Mouse (Mus musculus) liver, embryonic 16.5 days (tissue): ENCODE measurements around the gene Arhgef1. TPM values are rescaled to one million over a fixed set of nuclear protein-coding genes. Genes with fewer than 3 reads are reported as not detected.

ENCODE experiments used
- ATAC-seq: fragments of 200-750 bp; cut with Nextera tagmentation; 2 replicates; pipeline ENCODE4 v1.8.0; 2017; ENCODE audit warnings: low read depth, mild to moderate bottlenecking, moderate number of reproducible peaks, moderate library complexity
- H3K27ac ChIP-seq: fragments of 300-500 bp; sonication (generic); 2 replicates; pipeline ENCODE4 v1.5.1; 2014; ENCODE audit warnings: mild to moderate bottlenecking, low read length
- H3K27me3 ChIP-seq: fragments of 300-500 bp; sonication (generic); 2 replicates; pipeline ENCODE4 v1.6.1; 2014; ENCODE audit warnings: low read depth, low read length, mixed read lengths; ENCODE audit not compliant: control insufficient read depth, insufficient read depth
- H3K36me3 ChIP-seq: fragments of 300-500 bp; sonication (generic); 2 replicates; pipeline ENCODE4 v1.6.1; 2014; ENCODE audit warnings: mild to moderate bottlenecking; ENCODE audit not compliant: control insufficient read depth, insufficient read depth
- H3K4me1 ChIP-seq: fragments of 300-500 bp; sonication (generic); 2 replicates; pipeline ENCODE4 v1.6.1; 2014; ENCODE audit warnings: low read depth, low read length, mixed read lengths; ENCODE audit not compliant: control insufficient read depth
- H3K4me2 ChIP-seq: fragments of 300-500 bp; sonication (generic); 2 replicates; pipeline ENCODE4 v1.6.1; 2014; ENCODE audit warnings: low read depth, low read length, mixed read lengths
- H3K4me3 ChIP-seq: fragments of 300-500 bp; sonication (generic); 2 replicates; pipeline ENCODE4 v1.5.1; 2014; ENCODE audit warnings: low read depth, mild to moderate bottlenecking, low read length
- H3K9ac ChIP-seq: fragments of 300-500 bp; sonication (generic); 2 replicates; pipeline ENCODE4 v1.6.1; 2014; ENCODE audit warnings: low read depth, low read length
- H3K9me3 ChIP-seq: fragments of 300-500 bp; sonication (generic); replicated peaks from 2 replicates; pipeline ENCODE4 v1.6.1; 2016; ENCODE audit warnings: low read length; ENCODE audit not compliant: control insufficient read depth
- WGBS: fragments of 180-500 bp; shearing (Covaris S2); extraction: QIAGEN DNeasy Blood & Tissue Kit; methylation state at CpG from one replicate; pipeline ENCODE4 v1.1.7; 2014; ENCODE audit not compliant: insufficient replicate concordance; 5-methylcytosine and 5-hydroxymethylcytosine counted together
- polyA plus RNA-seq: library from polyadenylated mRNA; unstranded; fragments of >200 nt; fragmentation: Nextera tagmentation; extraction: Ambion mirVana; gene quantifications from 2 replicates; pipeline ENCODE4 v1.2.1, GENCODE M21; 2015

Arhgef1 gene
- polyA plus RNA-seq, 1 experiment from 2014 or later = 38.0 TPM

DNA sequence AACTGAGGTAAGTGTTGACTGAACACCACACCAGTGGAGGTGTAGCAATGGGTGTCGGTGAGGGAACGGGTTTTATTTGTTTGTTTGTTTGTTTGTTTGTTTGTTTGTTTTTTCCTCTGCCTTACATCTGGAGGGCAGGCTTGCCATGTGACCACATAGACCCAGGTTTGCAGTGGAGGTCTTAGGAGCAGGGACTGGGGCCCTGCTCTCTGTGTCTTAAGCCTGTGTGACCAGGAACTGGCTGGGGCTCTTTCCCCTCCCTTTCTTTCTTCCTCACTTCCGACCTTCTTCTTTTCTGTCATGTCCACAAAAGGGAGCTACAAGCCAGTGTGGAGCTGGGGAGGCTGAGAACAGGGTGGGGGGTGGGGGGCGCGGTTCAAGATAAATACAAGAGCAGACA is 4.8 kb upstream of the Arhgef1 start:
- 68% methylated on average over 5 of the region's 5 CpGs for WGBS
- Histone ChIP-seq H3K27ac (no peak overlapping the region), H3K9ac (no peak overlapping the region)

DNA sequence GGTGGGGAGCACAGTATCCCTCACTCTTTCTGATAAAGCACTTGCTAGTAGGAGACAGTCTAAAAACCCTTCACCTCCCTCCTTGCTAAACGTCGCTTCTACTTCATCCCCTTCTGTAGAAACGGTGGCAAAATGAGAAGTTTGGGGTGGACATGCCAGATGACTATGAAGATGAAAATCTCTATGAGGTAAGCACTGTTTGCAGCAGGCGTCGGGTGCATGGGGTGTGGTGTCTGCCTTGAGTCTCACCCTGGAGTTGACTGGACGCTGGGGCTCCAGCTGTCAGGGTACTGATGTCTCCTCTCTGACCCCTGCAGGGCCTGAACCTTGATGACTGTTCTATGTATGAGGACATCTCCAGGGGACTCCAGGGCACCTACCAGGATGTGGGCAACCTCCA is 1.6 kb upstream of the Arhgef1 start:
- WGBS = 31% methylated on average over 6 of the region's 6 CpGs
- H3K4me1 ChIP-seq = peaks cover 33% of the 10 kb centered on the region

More for the DNA sequence above, 4.8 kb upstream of the Arhgef1 start:
- H3K36me3 ChIP-seq = no peaks in the 10 kb centered on the region
- no peak overlapping the region for H3K4me2 ChIP-seq
- H3K9me3 ChIP-seq = no peaks in the 10 kb centered on the region
- no peak overlapping the region for H3K4me3 ChIP-seq
- H3K27me3 ChIP-seq = no peaks in the 10 kb centered on the region
- ATAC-seq = no peak
- peaks cover 13% of the 10 kb centered on the region for H3K4me1 ChIP-seq

GRCm38 (mm10) chr7:24901842-24902241 is 870 bp upstream of the Arhgef1 start:
- 10% methylated on average over 1 of the region's 1 CpGs for WGBS

More for the DNA sequence above, 1.6 kb upstream of the Arhgef1 start:
- H3K27me3 ChIP-seq = no peaks in the 10 kb centered on the region
- H3K9me3 ChIP-seq = no peaks in the 10 kb centered on the region
- H3K9ac ChIP-seq = no peak overlapping the region
- H3K4me3 ChIP-seq = no peak overlapping the region
- no peaks in the 10 kb centered on the region for H3K36me3 ChIP-seq
- 0 out of 2 replicates have a peak overlapping the region, but pooled peaks have one; percentile 2 for H3K27ac ChIP-seq
- no peak for ATAC-seq
- H3K4me2 ChIP-seq = no peak overlapping the region

GRCm38 (mm10) chr7:24902264-24902629 is 465 bp upstream of the Arhgef1 start:
- H3K27me3 ChIP-seq = no peaks in the 10 kb centered on the region
- H3K36me3 ChIP-seq = no peaks in the 10 kb centered on the region
- H3K4me1 ChIP-seq = peaks cover 44% of the 10 kb centered on the region
- peak overlapping the region; percentile 82 for H3K4me2 ChIP-seq
- 16% methylated on average over 2 of the region's 2 CpGs for WGBS
- ATAC-seq = no peak
- peak overlapping the region; percentile 77 for H3K4me3 ChIP-seq
- H3K9ac ChIP-seq = peak overlapping the region; percentile 74
- no peaks in the 10 kb centered on the region for H3K9me3 ChIP-seq
- H3K27ac ChIP-seq = peak overlapping the region; percentile 91

More at GRCm38 (mm10) chr7:24901842-24902241, 870 bp upstream of the Arhgef1 start:
- no peaks in the 10 kb centered on the region for H3K9me3 ChIP-seq
- H3K4me3 ChIP-seq = peak overlapping the region; percentile 77; the same call in 1 of the 2 replicates
- H3K27me3 ChIP-seq = no peaks in the 10 kb centered on the region
- ATAC-seq = no peak
- peak overlapping the region; percentile 82 for H3K4me2 ChIP-seq
- peak overlapping the region; percentile 74; the same call in 1 of the 2 replicates for H3K9ac ChIP-seq
- H3K4me1 ChIP-seq = peaks cover 40% of the 10 kb centered on the region
- H3K36me3 ChIP-seq = no peaks in the 10 kb centered on the region
- H3K27ac ChIP-seq = peak overlapping the region; percentile 91

DNA sequence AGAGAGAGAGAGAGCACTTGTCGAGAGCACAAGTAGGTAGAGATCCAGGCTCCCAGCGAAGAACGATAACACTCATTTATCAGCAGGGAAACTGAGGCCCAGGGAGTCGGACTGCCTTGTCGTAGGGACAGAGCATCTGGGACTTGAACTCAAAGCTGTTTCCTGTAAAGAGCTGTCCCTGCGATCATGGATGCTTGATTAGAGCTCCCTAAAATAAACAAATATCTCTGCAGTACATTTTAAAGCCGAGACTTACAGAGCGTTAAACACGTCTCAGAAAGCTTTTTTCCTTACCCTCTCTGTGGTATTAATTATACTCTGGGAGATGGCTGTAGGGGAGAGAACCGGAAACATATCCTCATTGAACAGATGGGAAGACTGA is 723 bp downstream of the Arhgef1 start:
- H3K4me2 ChIP-seq = peak overlapping the region; percentile 82
- no peaks in the 10 kb centered on the region for H3K9me3 ChIP-seq
- ATAC-seq = no peak
- peaks cover 47% of the 10 kb centered on the region for H3K4me1 ChIP-seq
- H3K9ac ChIP-seq = peak overlapping the region; percentile 74
- no peaks in the 10 kb centered on the region for H3K27me3 ChIP-seq
- peak overlapping the region; percentile 91 for H3K27ac ChIP-seq
- 7% methylated on average over 10 of the region's 10 CpGs for WGBS
- H3K36me3 ChIP-seq = peaks cover 6% of the 10 kb centered on the region
- peak overlapping the region; percentile 77 for H3K4me3 ChIP-seq

GRCm38 (mm10) chr7:24904070-24904483 is 1.4 kb downstream of the Arhgef1 start:
- under 1% methylated on average over 30 of the region's 30 CpGs for WGBS
- Histone ChIP-seq H3K4me1 (peaks cover 47% of the 10 kb centered on the region), H3K4me3 (peak overlapping the region; percentile 77), H3K9me3 (no peaks in the 10 kb centered on the region), H3K36me3 (peaks cover 6% of the 10 kb centered on the region), H3K27ac (peak overlapping the region; percentile 91), H3K9ac (peak overlapping the region; percentile 84), H3K27me3 (no peaks in the 10 kb centered on the region), H3K4me2 (peak overlapping the region; percentile 82)
- ATAC-seq = peak; percentile 96

DNA sequence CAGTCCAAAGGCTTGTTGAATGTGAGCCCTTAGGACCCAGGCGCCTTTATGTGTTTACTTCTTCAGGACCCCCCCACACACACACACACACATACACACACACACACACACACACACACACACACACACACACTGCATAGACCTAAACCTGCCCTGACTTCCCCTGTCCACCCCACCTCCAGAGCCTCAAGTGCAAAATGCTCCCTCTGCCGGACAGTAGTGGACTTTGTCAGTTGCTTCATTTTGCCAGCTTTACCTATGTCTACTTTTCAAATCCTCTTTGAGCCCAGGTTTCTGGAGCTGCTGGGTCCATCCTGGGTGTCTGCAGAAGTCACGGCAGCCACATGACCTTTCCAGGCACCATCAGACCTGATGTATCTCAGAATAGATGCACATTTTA is 2.2 kb downstream of the Arhgef1 start:
- H3K36me3 ChIP-seq = peaks cover 6% of the 10 kb centered on the region
- H3K27me3 ChIP-seq = no peaks in the 10 kb centered on the region
- no peaks in the 10 kb centered on the region for H3K9me3 ChIP-seq
- peaks cover 47% of the 10 kb centered on the region for H3K4me1 ChIP-seq
- H3K4me3 ChIP-seq = peak overlapping the region; percentile 77
- 0 out of 2 replicates have a peak, but pooled peaks have one; percentile 17 for ATAC-seq
- peak overlapping the region; percentile 82 for H3K4me2 ChIP-seq
- WGBS = 10% methylated on average over 3 of the region's 3 CpGs
- H3K27ac ChIP-seq = peak overlapping the region; percentile 80
- H3K9ac ChIP-seq = peak overlapping the region; percentile 84

GRCm38 (mm10) chr7:24906551-24906950 is 3.8 kb downstream of the Arhgef1 start:
- ATAC-seq = no peak
- Histone ChIP-seq H3K36me3 (peaks cover 6% of the 10 kb centered on the region), H3K4me1 (peaks cover 47% of the 10 kb centered on the region), H3K27ac (0 out of 2 replicates have a peak overlapping the region, but pooled peaks have one; percentile 16), H3K4me2 (0 out of 2 replicates have a peak overlapping the region, but pooled peaks have one; percentile 28), H3K9me3 (no peaks in the 10 kb centered on the region), H3K9ac (no peak overlapping the region; the same call in 1 of the 2 replicates), H3K4me3 (no peak overlapping the region), H3K27me3 (no peaks in the 10 kb centered on the region)
- 16% methylated on average over 6 of the region's 6 CpGs for WGBS

- Histone ChIP-seq H3K4me2 (peak overlapping the region; percentile 28), H3K9me3 (no peaks in the 10 kb centered on the region), H3K36me3 (peaks cover 6% of the 10 kb centered on the region), H3K4me3 (no peak overlapping the region), H3K9ac (no peak overlapping the region), H3K27ac (no peak overlapping the region), H3K27me3 (no peaks in the 10 kb centered on the region), H3K4me1 (peaks cover 41% of the 10 kb centered on the region)
- no peak for ATAC-seq
- WGBS = 33% methylated on average over 13 of the region's 13 CpGs
Measured at GRCm38 (mm10) chr7:24907211-24907748, 4.6 kb downstream of the Arhgef1 start.
